Mouse (Mus musculus) erythroblast, embryonic 14.5 days (primary cell): ENCODE results near the gene Ring1.

ENCODE experiments used
- GATA1 ChIP-seq: IDR thresholded peaks from 2 replicates; pipeline ENCODE4 v1.6.1; 2012; ENCODE audit warnings: low read length, inconsistent platforms, mixed read lengths
- TAL1 ChIP-seq: IDR thresholded peaks from 3 replicates; pipeline ENCODE4 v1.6.1; 2012; ENCODE audit warnings: low read length, inconsistent platforms, mixed read lengths

DNA sequence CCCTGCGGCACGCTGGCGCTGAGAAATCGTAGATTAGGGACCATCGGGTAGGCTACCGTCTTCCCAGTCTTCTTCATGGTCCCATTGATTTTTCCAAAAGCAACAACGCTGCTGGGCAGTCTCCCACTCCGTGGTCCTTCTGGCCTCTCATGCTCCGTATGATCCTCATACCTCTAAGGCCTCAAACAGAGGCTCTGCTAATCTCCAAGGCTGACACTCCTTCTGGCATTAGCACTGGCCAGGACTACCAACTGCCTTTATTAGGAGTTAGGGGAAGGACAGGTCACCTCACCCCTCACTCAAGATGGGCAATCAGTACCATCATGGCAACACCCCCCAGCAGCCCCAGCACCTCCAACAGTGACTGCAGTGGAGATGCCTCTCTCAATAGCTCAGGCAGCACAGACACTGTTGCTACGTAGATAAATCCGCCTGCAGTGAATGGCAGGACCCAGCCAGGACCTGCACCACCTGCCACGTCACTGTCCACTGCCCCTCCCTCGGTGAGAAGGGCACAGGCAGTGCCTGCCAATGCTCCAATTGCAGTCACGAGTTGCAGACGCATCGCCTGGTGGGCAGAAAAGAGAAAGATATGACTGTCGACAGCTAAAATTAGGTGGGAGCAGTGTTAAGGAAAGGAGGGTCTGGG, 4.1 kb upstream of the Ring1 start:
- TF ChIP-seq GATA1, result no peak
- TF ChIP-seq TAL1, result no peak
